Mouse (Mus musculus): ENCODE data around the gene Mpped2. TPM values are rescaled to one million over a fixed set of nuclear protein-coding genes. Genes with fewer than 3 reads are reported as not detected.

Gene Mpped2
- polyA plus RNA-seq, 1 experiment from 2014 or later: 221 TPM

- no peaks in the 10 kb centered on the region for H3K27me3 ChIP-seq
- H3K4me2 ChIP-seq (replicated peaks): no peak overlapping the region
- no peak overlapping the region for H3K4me3 ChIP-seq
- peaks cover 12% of the 10 kb centered on the region for H3K4me1 ChIP-seq
- peak; percentile 42; the same call in 1 of the 2 replicates for ATAC-seq (replicated peaks)
- WGBS: 75% methylated on average over 5 of the region's 5 CpGs
- no peaks in the 10 kb centered on the region for H3K9me3 ChIP-seq
- H3K27ac ChIP-seq (replicated peaks): no peak overlapping the region
- peaks cover 4% of the 10 kb centered on the region; the same call in 1 of the 2 replicates for H3K36me3 ChIP-seq
- no peak overlapping the region for H3K9ac ChIP-seq (replicated peaks)
These were observed 173.2 kb downstream of the Mpped2 start for GRCm38 (mm10) chr2:106866303-106866702.

GRCm38 (mm10) chr2:106870886-106871285, 177.8 kb downstream of the Mpped2 start:
- no peaks in the 10 kb centered on the region for H3K27me3 ChIP-seq
- H3K4me2 ChIP-seq (replicated peaks): no peak overlapping the region
- H3K9me3 ChIP-seq: no peaks in the 10 kb centered on the region
- no peak overlapping the region for H3K9ac ChIP-seq (replicated peaks)
- H3K4me3 ChIP-seq: no peak overlapping the region
- no peak overlapping the region for H3K27ac ChIP-seq (replicated peaks)
- no peaks in the 10 kb centered on the region for H3K4me1 ChIP-seq
- 91% methylated on average over 2 of the region's 2 CpGs for WGBS
- H3K36me3 ChIP-seq: peaks cover 4% of the 10 kb centered on the region; the same call in 1 of the 2 replicates
- no peak for ATAC-seq (replicated peaks)

GRCm38 (mm10) chr2:106873166-106873565, 180.1 kb downstream of the Mpped2 start:
- ATAC-seq (replicated peaks): no peak
- WGBS: 90% methylated on average over 9 of the region's 9 CpGs
- Histone ChIP-seq H3K27ac (replicated peaks) (no peak overlapping the region), H3K27me3 (no peaks in the 10 kb centered on the region), H3K9ac (replicated peaks) (no peak overlapping the region), H3K36me3 (peaks cover 4% of the 10 kb centered on the region; the same call in 1 of the 2 replicates), H3K9me3 (no peaks in the 10 kb centered on the region), H3K4me2 (replicated peaks) (no peak overlapping the region), H3K4me3 (no peak overlapping the region), H3K4me1 (no peaks in the 10 kb centered on the region)

GRCm38 (mm10) chr2:106883390-106883789, 190.3 kb downstream of the Mpped2 start:
- H3K27me3 ChIP-seq: no peaks in the 10 kb centered on the region
- WGBS: 83% methylated on average over 8 of the region's 8 CpGs
- H3K4me2 ChIP-seq (replicated peaks): no peak overlapping the region
- no peak overlapping the region for H3K4me3 ChIP-seq
- no peak overlapping the region for H3K27ac ChIP-seq (replicated peaks)
- no peak for ATAC-seq (replicated peaks)
- H3K9ac ChIP-seq (replicated peaks): no peak overlapping the region
- H3K4me1 ChIP-seq: no peaks in the 10 kb centered on the region
- H3K9me3 ChIP-seq: no peaks in the 10 kb centered on the region
- H3K36me3 ChIP-seq: no peaks in the 10 kb centered on the region

- ATAC-seq (replicated peaks): no peak
These were observed 195.1 kb downstream of the Mpped2 start for GRCm38 (mm10) chr2:106888174-106888573.

GRCm38 (mm10) chr2:106889297-106890000, 196.4 kb downstream of the Mpped2 start:
- H3K27me3 ChIP-seq: no peaks in the 10 kb centered on the region
- H3K27ac ChIP-seq (replicated peaks): no peak overlapping the region
- H3K4me3 ChIP-seq: no peak overlapping the region
- no peaks in the 10 kb centered on the region for H3K36me3 ChIP-seq
- H3K4me1 ChIP-seq: peaks cover 12% of the 10 kb centered on the region
- no peak overlapping the region for H3K4me2 ChIP-seq (replicated peaks)
- 8% methylated on average over 3 of the region's 3 CpGs for WGBS
- no peaks in the 10 kb centered on the region for H3K9me3 ChIP-seq
- H3K9ac ChIP-seq (replicated peaks): no peak overlapping the region
- ATAC-seq (replicated peaks): peak; percentile 54; the same call in 1 of the 2 replicates

More at GRCm38 (mm10) chr2:106888174-106888573, 195.1 kb downstream of the Mpped2 start:
- H3K9me3 ChIP-seq: no peaks in the 10 kb centered on the region
- no peak overlapping the region for H3K27ac ChIP-seq (replicated peaks)
- H3K27me3 ChIP-seq: no peaks in the 10 kb centered on the region
- H3K4me1 ChIP-seq: peaks cover 12% of the 10 kb centered on the region
- H3K4me3 ChIP-seq: no peak overlapping the region
- no peak overlapping the region for H3K9ac ChIP-seq (replicated peaks)
- no peaks in the 10 kb centered on the region for H3K36me3 ChIP-seq
- WGBS: 94% methylated on average over 5 of the region's 5 CpGs
- no peak overlapping the region for H3K4me2 ChIP-seq (replicated peaks)

- Histone ChIP-seq H3K4me1 (peaks cover 19% of the 10 kb centered on the region), H3K4me2 (replicated peaks) (no peak overlapping the region), H3K27me3 (no peaks in the 10 kb centered on the region), H3K36me3 (no peaks in the 10 kb centered on the region), H3K9ac (replicated peaks) (no peak overlapping the region), H3K27ac (replicated peaks) (no peak overlapping the region), H3K9me3 (no peaks in the 10 kb centered on the region), H3K4me3 (no peak overlapping the region)
- 37% methylated on average over 3 of the region's 3 CpGs for WGBS
- ATAC-seq (replicated peaks): no peak
These were observed 200.3 kb downstream of the Mpped2 start for GRCm38 (mm10) chr2:106893376-106893775.

GRCm38 (mm10) chr2:106895326-106896023, 202.4 kb downstream of the Mpped2 start:
- Histone ChIP-seq H3K36me3 (no peaks in the 10 kb centered on the region), H3K9me3 (no peaks in the 10 kb centered on the region), H3K4me1 (peaks cover 8% of the 10 kb centered on the region; the same call in 1 of the 2 replicates), H3K9ac (replicated peaks) (no peak overlapping the region), H3K4me3 (no peak overlapping the region), H3K27ac (replicated peaks) (no peak overlapping the region), H3K4me2 (replicated peaks) (no peak overlapping the region), H3K27me3 (no peaks in the 10 kb centered on the region)
- ATAC-seq (replicated peaks): peak; percentile 55
- 21% methylated on average over 11 of the region's 11 CpGs for WGBS

- H3K27ac ChIP-seq (replicated peaks): no peak overlapping the region
- H3K4me3 ChIP-seq: no peak overlapping the region
- no peaks in the 10 kb centered on the region for H3K36me3 ChIP-seq
- WGBS: 39% methylated on average over 4 of the region's 4 CpGs
- no peaks in the 10 kb centered on the region for H3K27me3 ChIP-seq
- peaks cover 8% of the 10 kb centered on the region; the same call in 1 of the 2 replicates for H3K4me1 ChIP-seq
- peak; percentile 35; the same call in 1 of the 2 replicates for ATAC-seq (replicated peaks)
- no peaks in the 10 kb centered on the region for H3K9me3 ChIP-seq
- no peak overlapping the region for H3K4me2 ChIP-seq (replicated peaks)
- no peak overlapping the region for H3K9ac ChIP-seq (replicated peaks)
These were observed 202.9 kb downstream of the Mpped2 start for GRCm38 (mm10) chr2:106896024-106896384.

GRCm38 (mm10) chr2:106911951-106912480, 218.9 kb downstream of the Mpped2 start:
- Histone ChIP-seq H3K27me3 (no peaks in the 10 kb centered on the region), H3K36me3 (no peaks in the 10 kb centered on the region), H3K9me3 (no peaks in the 10 kb centered on the region), H3K9ac (replicated peaks) (no peak overlapping the region), H3K27ac (replicated peaks) (no peak overlapping the region), H3K4me3 (no peak overlapping the region), H3K4me1 (no peaks in the 10 kb centered on the region), H3K4me2 (replicated peaks) (no peak overlapping the region)
- ATAC-seq (replicated peaks): no peak
- WGBS: 80% methylated on average over 6 of the region's 6 CpGs
